Mouse (Mus musculus) heart, embryonic 15.5 days (tissue): Measurements from ENCODE around the gene Fbxw25. TPM values are rescaled to one million over a fixed set of nuclear protein-coding genes. Genes with fewer than 3 reads are reported as not detected.
"Not testable (repeated sequence)": the region's sequence is repeated elsewhere in the genome, so short reads cannot be mapped to it uniquely, and the experiment has no call there.

Experiments
- ATAC-seq: fragments of 200-750 bp; cut with Nextera tagmentation; replicated peaks from 2 replicates; pipeline ENCODE4 v1.8.0; 2017; ENCODE audit warnings: low read depth, moderate TSS enrichment; ENCODE audit not compliant: insufficient number of reproducible peaks, insufficient read depth, low FRiP score
- H3K27ac ChIP-seq: fragments of 300-500 bp; sonication (generic); 2 replicates; pipeline ENCODE4 v1.5.1; 2015; ENCODE audit warnings: mild to moderate bottlenecking, inconsistent platforms
- H3K27me3 ChIP-seq: fragments of 300-500 bp; sonication (generic); 2 replicates; pipeline ENCODE4 v1.6.1; 2015; ENCODE audit warnings: inconsistent platforms
- H3K36me3 ChIP-seq: fragments of 300-500 bp; sonication (generic); 2 replicates; pipeline ENCODE4 v1.6.1; 2015; ENCODE audit warnings: mild to moderate bottlenecking, inconsistent platforms
- H3K4me1 ChIP-seq: fragments of 300-500 bp; sonication (generic); replicated peaks from 2 replicates; pipeline ENCODE4 v1.6.1; 2015; ENCODE audit warnings: inconsistent platforms
- H3K4me2 ChIP-seq: fragments of 300-500 bp; sonication (generic); 2 replicates; pipeline ENCODE4 v1.6.1; 2015; ENCODE audit warnings: inconsistent platforms, mild to moderate bottlenecking, moderate library complexity
- H3K4me3 ChIP-seq: fragments of 300-500 bp; sonication (generic); 2 replicates; pipeline ENCODE4 v1.5.1; 2015; ENCODE audit warnings: mild to moderate bottlenecking, inconsistent platforms
- H3K9ac ChIP-seq: fragments of 300-500 bp; sonication (generic); 2 replicates; pipeline ENCODE4 v1.6.1; 2015; ENCODE audit warnings: mild to moderate bottlenecking, inconsistent platforms
- H3K9me3 ChIP-seq: fragments of 300-500 bp; sonication (generic); replicated peaks from 2 replicates; pipeline ENCODE4 v1.6.1; 2016; ENCODE audit warnings: inconsistent platforms
- WGBS: fragments of 180-500 bp; shearing (Covaris S2); methylation state at CpG from one replicate; pipeline ENCODE4 v1.1.7; 2015; ENCODE audit warnings: mixed read lengths; 5-methylcytosine and 5-hydroxymethylcytosine counted together
- polyA plus RNA-seq: library from polyadenylated mRNA; unstranded; fragments of >200 nt; fragmentation: Nextera tagmentation; extraction: Ambion mirVana; gene quantifications from 2 replicates; pipeline ENCODE4 v1.2.1, GENCODE M21; 2015

The Fbxw25 gene
- not detected in 2 replicates for polyA plus RNA-seq

DNA sequence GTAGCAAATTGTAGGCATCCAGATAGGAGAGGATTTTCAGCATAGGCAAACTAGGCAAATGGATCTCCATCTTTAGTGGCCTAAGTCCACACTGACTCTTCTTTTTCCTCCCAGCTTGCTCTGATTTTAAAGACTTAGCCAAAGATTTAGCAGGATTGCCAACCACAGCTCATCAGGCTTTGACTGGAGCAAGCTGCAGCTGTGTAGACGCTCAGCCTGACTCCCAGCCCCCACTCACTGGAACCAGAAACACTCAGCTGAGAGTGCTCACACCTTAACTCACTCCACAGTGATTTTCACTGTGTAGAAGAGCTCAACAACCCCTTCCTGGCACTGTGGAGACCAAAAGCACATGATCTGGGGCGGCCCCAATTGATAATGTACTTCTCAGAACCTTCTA lies at the start of gene Fbxw25:
Fbxw25 (minus strand) TSS at position 101 of the 400 bp plus-strand sequence.
- H3K27ac ChIP-seq, H3K36me3 ChIP-seq, H3K9ac ChIP-seq, H3K9me3 ChIP-seq, H3K4me3 ChIP-seq, H3K4me2 ChIP-seq, H3K27me3 ChIP-seq, ATAC-seq, H3K4me1 ChIP-seq: not testable (repeated sequence)
- WGBS, result 57% methylated on average over 2 of the region's 2 CpGs

GRCm38 (mm10) chr9:109702600-109702999 lies 38.1 kb upstream of the Fbxw25 start, which contains the start of gene Fbxw18:
Gene Fbxw18, minus strand, starts transcription at chr9:109702700.
- not testable (repeated sequence) for H3K27me3 ChIP-seq, H3K27ac ChIP-seq, H3K4me2 ChIP-seq, H3K36me3 ChIP-seq, ATAC-seq, H3K9ac ChIP-seq, H3K4me3 ChIP-seq, H3K4me1 ChIP-seq, H3K9me3 ChIP-seq
- WGBS, result 69% methylated on average over 4 of the region's 4 CpGs

GRCm38 (mm10) chr9:109685299-109685698 lies 20.8 kb upstream of the Fbxw25 start:
- no peaks in the 10 kb centered on the region for H3K9me3 ChIP-seq
- no peaks in the 10 kb centered on the region for H3K36me3 ChIP-seq
- 14% methylated on average over 1 of the region's 1 CpGs for WGBS
- no peak overlapping the region for H3K4me2 ChIP-seq
- H3K4me3 ChIP-seq, result no peak overlapping the region
- no peak overlapping the region for H3K27ac ChIP-seq
- no peaks in the 10 kb centered on the region for H3K27me3 ChIP-seq
- no peaks in the 10 kb centered on the region for H3K4me1 ChIP-seq
- no peak for ATAC-seq
- no peak overlapping the region for H3K9ac ChIP-seq

DNA sequence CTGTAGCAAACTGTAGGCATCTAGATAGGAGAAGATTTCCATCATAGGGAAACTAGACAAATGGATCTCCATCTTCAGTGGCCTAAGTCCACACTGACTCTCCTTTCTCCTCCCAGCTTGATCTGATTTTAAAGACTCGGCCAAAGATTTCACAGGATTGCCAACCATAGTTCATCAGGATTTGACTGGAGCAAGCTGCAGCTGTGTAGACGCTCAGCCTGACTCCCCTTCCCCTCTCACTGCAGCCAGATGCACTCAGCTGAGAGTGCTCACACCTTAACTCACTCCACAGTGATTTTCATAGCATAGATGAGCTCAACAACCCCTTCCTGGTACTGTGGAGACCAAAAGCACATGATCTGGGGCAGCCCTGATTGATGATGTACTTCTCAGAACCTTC lies 38.5 kb downstream of the Fbxw25 start, which contains the start of gene Fbxw24:
Fbxw24 (minus strand) TSS at position 101 of the 400 bp plus-strand sequence.
- not testable (repeated sequence) for H3K36me3 ChIP-seq, ATAC-seq
- WGBS, result 76% methylated on average over 2 of the region's 2 CpGs

DNA sequence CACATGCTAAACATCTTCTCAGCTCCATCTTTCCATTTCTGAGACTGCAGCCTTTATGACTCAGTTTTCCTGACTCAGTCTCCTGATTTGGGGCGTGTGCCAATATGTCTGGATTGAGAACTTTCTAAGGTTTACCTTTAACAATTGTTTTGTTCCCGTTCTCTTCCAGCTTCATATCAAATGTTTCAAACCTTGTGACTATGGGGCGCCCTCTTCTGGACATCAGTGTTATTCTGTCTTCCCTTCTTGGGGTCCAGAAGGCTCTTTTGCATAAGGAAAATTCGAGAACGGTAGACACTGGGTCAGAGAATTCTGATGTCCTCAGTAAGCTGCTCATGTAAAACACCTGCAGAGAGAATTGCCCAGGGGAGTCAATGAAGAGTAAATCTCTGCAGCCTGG lies 57.6 kb downstream of the Fbxw25 start:
- H3K27me3 ChIP-seq, ATAC-seq, H3K9me3 ChIP-seq, H3K4me1 ChIP-seq, H3K4me3 ChIP-seq, H3K27ac ChIP-seq, H3K36me3 ChIP-seq, H3K4me2 ChIP-seq, H3K9ac ChIP-seq: not testable (repeated sequence)
- WGBS, result 35% methylated on average over 5 of the region's 5 CpGs

More for the DNA sequence above, 38.5 kb downstream of the Fbxw25 start, which contains the start of gene Fbxw24:
- H3K4me1 ChIP-seq, H3K9ac ChIP-seq, H3K4me2 ChIP-seq, H3K27me3 ChIP-seq, H3K4me3 ChIP-seq, H3K27ac ChIP-seq, H3K9me3 ChIP-seq: not testable (repeated sequence)

DNA sequence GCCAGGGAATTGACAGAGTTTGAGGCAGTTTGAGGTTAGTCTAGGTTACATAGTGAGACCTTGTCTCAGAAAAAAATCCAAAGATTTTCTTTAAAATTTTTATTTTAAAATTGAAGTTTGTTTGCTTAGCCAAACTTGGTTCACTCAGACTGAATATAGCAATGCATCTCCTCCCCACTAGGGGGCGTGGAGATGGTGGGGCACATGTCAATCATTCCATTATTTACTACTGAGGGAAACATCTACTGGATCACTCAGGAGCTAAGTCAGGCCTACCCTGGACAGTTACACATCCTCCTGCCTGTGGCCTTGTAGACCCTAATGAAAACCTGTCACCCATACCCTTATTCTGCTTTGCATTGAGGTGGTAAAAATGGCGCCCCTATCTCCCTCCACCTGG lies 62.3 kb downstream of the Fbxw25 start:
- WGBS, result 52% methylated on average over 2 of the region's 2 CpGs
- not testable (repeated sequence) for H3K4me2 ChIP-seq, H3K9ac ChIP-seq, ATAC-seq, H3K4me1 ChIP-seq, H3K27me3 ChIP-seq, H3K4me3 ChIP-seq, H3K9me3 ChIP-seq, H3K27ac ChIP-seq, H3K36me3 ChIP-seq

- no peak overlapping the region for H3K4me2 ChIP-seq
- H3K36me3 ChIP-seq, result no peaks in the 10 kb centered on the region
- H3K9me3 ChIP-seq, result no peaks in the 10 kb centered on the region
- no peak overlapping the region for H3K9ac ChIP-seq
- no peak overlapping the region for H3K27ac ChIP-seq
- H3K27me3 ChIP-seq, result no peaks in the 10 kb centered on the region
- H3K4me1 ChIP-seq, result no peaks in the 10 kb centered on the region
- H3K4me3 ChIP-seq, result no peak overlapping the region
- no peak for ATAC-seq
These were observed 67.2 kb downstream of the Fbxw25 start for GRCm38 (mm10) chr9:109597226-109597625.

Other genes starting within 250 kb of the Fbxw25 start
- not detected in 2 replicates for gene Fbxw16, start 215.5 kb downstream of the Fbxw25 start, polyA plus RNA-seq
- not detected in 2 replicates for gene Fbxw19, start 168.8 kb downstream of the Fbxw25 start, polyA plus RNA-seq
- gene Fbxw15, start 96.4 kb downstream of the Fbxw25 start, polyA plus RNA-seq, result not detected in 2 replicates
- not detected in 2 replicates for gene Fbxw24, start 38.6 kb downstream of the Fbxw25 start, polyA plus RNA-seq
- not detected in 2 replicates for gene Fbxw18, start 38.0 kb upstream of the Fbxw25 start, polyA plus RNA-seq
- gene Fbxw26, start 81.4 kb upstream of the Fbxw25 start, polyA plus RNA-seq, result not detected in 2 replicates
- gene Fbxw27, start 126.0 kb upstream of the Fbxw25 start, polyA plus RNA-seq, result not detected in 2 replicates
- 1.4 TPM in 1 of 2 replicates, not detected in the other for gene Spink8, start 147.6 kb upstream of the Fbxw25 start, polyA plus RNA-seq
- 47.5 and 54.3 TPM in 2 replicates for gene Nme6, start 168.1 kb upstream of the Fbxw25 start, polyA plus RNA-seq
- 2.0 and 3.7 TPM in 2 replicates for gene Camp, start 185.0 kb upstream of the Fbxw25 start, polyA plus RNA-seq
- gene Cdc25a, start 210.9 kb upstream of the Fbxw25 start, polyA plus RNA-seq, result 12.0 and 17.9 TPM in 2 replicates